Mouse (Mus musculus) hindbrain, postnatal 0 days (tissue): ENCODE measurements at regions not wholly inside any gene's neighbourhood (a gene's known extent, or its start where the extent isn't known, plus 50 kb on each side); places are given as distances from the start of the nearest gene placed in this dataset.

Experiments
- ATAC-seq: fragments of 200-750 bp; cut with Nextera tagmentation; 2 replicates; pipeline ENCODE4 v1.8.0; 2017; ENCODE audit warnings: mild to moderate bottlenecking, moderate TSS enrichment, moderate library complexity
- DNase-seq: peaks from one replicate; pipeline ENCODE4 v3.0.0-alpha.2; 2015; ENCODE audit warnings: low spot score
- H3K27ac ChIP-seq: fragments of 300-500 bp; sonication (generic); 2 replicates; pipeline ENCODE4 v1.5.1; 2014; ENCODE audit warnings: mild to moderate bottlenecking
- H3K27me3 ChIP-seq: fragments of 300-500 bp; sonication (generic); 2 replicates; pipeline ENCODE4 v1.6.1; 2014; ENCODE audit warnings: low read length, mixed read lengths; ENCODE audit not compliant: insufficient read depth
- H3K36me3 ChIP-seq: fragments of 300-500 bp; sonication (generic); 2 replicates; pipeline ENCODE4 v1.6.1; 2014; ENCODE audit warnings: low read length, mixed read lengths; ENCODE audit not compliant: insufficient read depth
- H3K4me1 ChIP-seq: fragments of 300-500 bp; sonication (generic); 2 replicates; pipeline ENCODE4 v1.6.1; 2014; ENCODE audit warnings: antibody characterized with exemption, low read length, mixed read lengths; ENCODE audit not compliant: insufficient read depth
- H3K4me2 ChIP-seq: fragments of 300-500 bp; sonication (generic); 2 replicates; pipeline ENCODE4 v1.6.1; 2014; ENCODE audit warnings: low read depth, mild to moderate bottlenecking, low read length, moderate library complexity, mixed read lengths
- H3K4me3 ChIP-seq: fragments of 300-500 bp; sonication (generic); 2 replicates; pipeline ENCODE4 v1.5.1; 2014; ENCODE audit warnings: low read length
- H3K9ac ChIP-seq: fragments of 300-500 bp; sonication (generic); replicated peaks from 2 replicates; pipeline ENCODE4 v1.6.1; 2014; ENCODE audit warnings: mild to moderate bottlenecking, low read length, moderate library complexity, mixed read lengths
- H3K9me3 ChIP-seq: fragments of 300-500 bp; sonication (generic); 2 replicates; pipeline ENCODE4 v1.6.1; 2016; ENCODE audit warnings: low read length, mixed read lengths
- CTCF ChIP-seq: IDR thresholded peaks from 2 replicates; pipeline ENCODE4 v1.5.1; 2016; ENCODE audit warnings: antibody characterized with exemption, control low read depth, low read depth
- WGBS: fragments of 180-500 bp; shearing (Covaris S2); extraction: QIAGEN DNeasy Blood & Tissue Kit; methylation state at CpG from one replicate; pipeline ENCODE4 v1.1.7; 2014; 5-methylcytosine and 5-hydroxymethylcytosine counted together

DNA sequence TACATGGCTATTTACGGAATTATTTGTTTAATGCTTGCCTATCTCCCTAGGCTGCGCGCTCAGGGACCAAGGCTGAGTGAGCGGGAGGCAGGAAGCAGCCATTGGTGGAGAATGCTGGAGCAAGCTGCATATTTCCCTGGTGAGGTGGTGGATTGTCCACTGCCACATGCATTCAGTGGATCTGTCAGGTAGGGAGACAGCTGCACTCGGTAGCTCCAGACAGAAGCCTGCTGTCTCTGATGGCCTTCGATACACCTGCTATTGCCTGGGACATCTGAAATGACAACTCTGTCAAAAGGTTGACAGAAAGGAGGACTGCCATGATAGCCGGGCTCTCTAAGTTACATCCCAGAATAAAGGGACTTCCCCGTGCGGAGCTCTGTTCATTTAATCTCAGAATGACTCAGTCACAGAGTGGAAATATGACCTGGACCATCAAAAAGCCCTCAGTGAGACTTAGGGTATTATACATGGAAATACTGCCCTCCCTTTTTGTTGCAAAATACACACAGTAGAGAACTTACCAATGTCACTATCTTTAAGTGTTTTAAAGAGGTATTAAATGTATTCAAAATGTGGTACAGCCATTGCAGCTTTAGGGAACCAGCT lies 201.5 kb downstream of the Hhipl2 start:
- H3K4me3 ChIP-seq: no peak overlapping the region
- no peak overlapping the region for H3K27ac ChIP-seq
- no peaks in the 10 kb centered on the region for H3K9me3 ChIP-seq
- no peak overlapping the region for H3K9ac ChIP-seq
- WGBS: 75% methylated on average over 9 of the region's 9 CpGs
- ATAC-seq: no peak
- TF ChIP-seq CTCF: no peak
- no peaks in the 10 kb centered on the region for H3K27me3 ChIP-seq
- no peaks in the 10 kb centered on the region for H3K36me3 ChIP-seq
- H3K4me2 ChIP-seq: no peak overlapping the region
- H3K4me1 ChIP-seq: no peaks in the 10 kb centered on the region
- DNase-seq: no peak

DNA sequence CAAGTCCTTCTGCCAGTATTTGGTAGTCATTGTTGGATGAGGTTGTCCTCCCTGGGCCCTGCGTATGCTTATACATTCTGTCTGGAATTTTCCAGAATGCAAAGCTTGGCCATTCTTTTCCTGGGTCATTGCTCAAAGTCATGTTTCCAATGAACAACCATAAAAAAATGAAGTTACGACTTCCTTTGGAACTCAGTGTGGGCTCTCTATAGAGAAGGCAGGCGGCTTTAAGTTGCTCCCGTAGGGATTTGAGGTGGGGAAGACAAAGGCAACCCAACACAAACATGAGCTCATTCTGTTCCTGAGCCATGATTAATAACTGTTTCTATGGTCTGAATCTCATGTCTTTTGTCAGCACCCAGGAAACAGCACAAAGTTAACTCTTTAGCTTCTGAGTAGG lies 204.3 kb downstream of the Hhipl2 start:
- 43% methylated on average over 4 of the region's 4 CpGs for WGBS
- Histone ChIP-seq H3K9ac (no peak overlapping the region), H3K36me3 (no peaks in the 10 kb centered on the region), H3K4me2 (no peak overlapping the region), H3K4me1 (no peaks in the 10 kb centered on the region), H3K4me3 (no peak overlapping the region), H3K9me3 (no peaks in the 10 kb centered on the region), H3K27ac (no peak overlapping the region), H3K27me3 (no peaks in the 10 kb centered on the region)
- no peak for ATAC-seq
- no peak for TF ChIP-seq CTCF
- no peak for DNase-seq

DNA sequence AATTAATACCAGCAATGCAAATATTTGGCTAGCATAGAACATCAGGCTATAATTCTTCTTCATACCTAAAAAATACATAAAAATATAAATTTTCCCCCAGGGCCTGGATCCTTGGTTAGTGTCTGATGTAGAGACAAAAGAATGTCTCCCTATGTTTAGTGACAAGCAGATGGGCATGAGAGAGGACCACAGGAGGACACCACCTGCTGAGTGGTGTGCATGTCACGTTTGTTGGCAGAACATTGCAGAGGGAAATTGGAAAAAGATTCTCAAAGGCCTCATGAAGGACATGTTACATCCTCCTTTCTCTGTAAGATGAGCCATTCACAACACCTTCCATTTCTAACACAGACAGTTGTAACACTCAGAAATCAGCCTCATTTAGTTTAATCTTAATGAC lies 206.3 kb downstream of the Hhipl2 start:
- Histone ChIP-seq H3K27ac (no peak overlapping the region), H3K27me3 (no peaks in the 10 kb centered on the region), H3K36me3 (no peaks in the 10 kb centered on the region), H3K4me2 (no peak overlapping the region), H3K9ac (no peak overlapping the region), H3K4me3 (no peak overlapping the region), H3K9me3 (no peaks in the 10 kb centered on the region), H3K4me1 (no peaks in the 10 kb centered on the region)
- ATAC-seq (no peak), DNase-seq (no peak)
- TF ChIP-seq CTCF: no peak
- 37% methylated on average over 1 of the region's 1 CpGs for WGBS

DNA sequence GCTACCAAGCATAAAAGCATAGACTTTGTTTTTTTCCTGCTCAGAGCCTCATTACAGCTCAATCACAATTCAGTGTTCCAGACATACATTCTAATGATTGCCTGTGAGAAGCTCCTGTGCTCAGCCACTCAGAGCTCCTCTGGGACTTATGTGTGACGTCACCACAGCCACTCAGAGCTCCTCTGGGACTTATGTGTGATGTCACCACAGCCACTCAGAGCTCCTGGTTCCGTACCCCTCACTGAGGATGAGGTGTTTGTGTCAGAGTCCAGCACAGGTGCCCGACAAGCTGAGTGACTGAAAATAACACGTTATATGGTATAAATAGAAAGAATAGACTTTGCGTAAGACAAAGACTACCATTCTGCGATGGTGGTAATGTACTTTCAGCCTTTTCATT lies 215.8 kb downstream of the Hhipl2 start:
- H3K4me2 ChIP-seq: no peak overlapping the region
- H3K27me3 ChIP-seq: no peaks in the 10 kb centered on the region
- WGBS: 81% methylated on average over 6 of the region's 6 CpGs
- H3K36me3 ChIP-seq: no peaks in the 10 kb centered on the region
- TF ChIP-seq CTCF: no peak
- H3K9me3 ChIP-seq: no peaks in the 10 kb centered on the region
- ATAC-seq (no peak), DNase-seq (no peak)
- no peaks in the 10 kb centered on the region for H3K4me1 ChIP-seq
- no peak overlapping the region for H3K4me3 ChIP-seq
- no peak overlapping the region for H3K9ac ChIP-seq
- H3K27ac ChIP-seq: no peak overlapping the region

DNA sequence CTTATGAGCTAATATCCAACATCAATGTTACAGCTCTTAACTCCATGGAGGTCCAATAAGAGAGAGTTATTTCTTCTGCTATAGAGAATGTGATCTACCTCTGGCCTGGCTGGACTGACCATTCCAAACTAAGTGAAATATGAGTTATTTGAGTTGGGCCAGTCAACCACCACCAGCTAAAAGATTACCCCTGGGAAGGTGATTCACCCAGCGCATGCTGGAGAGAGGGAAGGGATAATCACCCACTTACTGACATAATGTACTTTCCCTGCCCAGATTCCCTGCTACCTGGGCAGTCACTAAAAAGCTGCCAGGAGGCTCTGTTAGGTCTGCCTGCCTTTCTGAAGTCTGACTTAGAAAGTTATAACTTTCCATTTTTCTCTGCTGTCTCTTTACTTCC lies 216.8 kb downstream of the Hhipl2 start:
- ATAC-seq (no peak), DNase-seq (no peak)
- no peak overlapping the region for H3K4me3 ChIP-seq
- no peaks in the 10 kb centered on the region for H3K27me3 ChIP-seq
- H3K4me2 ChIP-seq: no peak overlapping the region
- WGBS: 93% methylated on average over 1 of the region's 1 CpGs
- TF ChIP-seq CTCF: no peak
- no peak overlapping the region for H3K27ac ChIP-seq
- H3K9ac ChIP-seq: no peak overlapping the region
- H3K9me3 ChIP-seq: no peaks in the 10 kb centered on the region
- no peaks in the 10 kb centered on the region for H3K36me3 ChIP-seq
- no peaks in the 10 kb centered on the region for H3K4me1 ChIP-seq

DNA sequence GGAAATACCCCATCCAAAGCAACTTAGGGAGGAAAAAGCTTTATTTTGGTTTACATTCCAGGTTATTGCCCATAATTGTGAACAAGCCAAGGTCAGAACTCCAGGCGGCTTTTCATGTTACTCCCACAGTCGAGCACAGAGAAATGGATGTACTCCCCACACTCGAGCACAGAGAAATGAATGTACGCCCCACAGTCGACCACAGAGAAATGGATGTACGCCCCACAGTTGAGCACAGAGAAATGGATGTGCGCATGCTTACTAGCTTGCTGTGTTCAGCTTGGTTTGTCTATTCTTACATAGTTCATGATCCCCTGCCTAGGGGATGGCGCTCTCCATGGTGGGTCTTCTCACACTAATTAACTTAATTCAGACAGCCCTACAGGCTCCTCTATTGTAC lies 219.2 kb downstream of the Hhipl2 start:
- peak overlapping the region; percentile 16; the same call in 1 of the 2 replicates for H3K4me2 ChIP-seq
- no peaks in the 10 kb centered on the region for H3K27me3 ChIP-seq
- TF ChIP-seq CTCF: no peak
- no peaks in the 10 kb centered on the region for H3K4me1 ChIP-seq
- peak; percentile 38; the same call in 1 of the 2 replicates for ATAC-seq
- H3K9me3 ChIP-seq: no peaks in the 10 kb centered on the region
- 56% methylated on average over 8 of the region's 8 CpGs for WGBS
- no peak overlapping the region for H3K9ac ChIP-seq
- no peak overlapping the region for H3K4me3 ChIP-seq
- peak; percentile 55 for DNase-seq
- H3K27ac ChIP-seq: no peak overlapping the region
- no peaks in the 10 kb centered on the region for H3K36me3 ChIP-seq

DNA sequence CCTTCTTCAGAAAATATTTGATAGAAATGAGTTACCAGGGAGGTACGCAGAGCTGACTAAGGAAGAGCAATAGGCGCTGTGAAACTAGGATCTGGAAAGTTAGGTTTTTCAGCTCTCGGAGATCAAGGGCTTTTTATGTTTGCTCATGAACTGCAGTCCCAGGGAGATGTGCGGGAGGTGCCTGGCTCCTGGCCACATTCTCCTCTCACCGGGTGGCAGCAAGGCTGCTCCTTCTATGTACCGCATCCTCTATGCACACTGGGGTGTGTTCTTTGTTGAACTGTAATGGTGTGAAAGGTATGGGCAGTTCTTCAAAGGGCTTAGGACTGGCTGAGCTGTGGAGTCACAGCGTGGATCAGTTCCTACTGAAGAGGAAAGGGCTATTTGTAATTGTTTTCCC lies 221.3 kb downstream of the Hhipl2 start:
- TF ChIP-seq CTCF: no peak
- H3K4me1 ChIP-seq: no peaks in the 10 kb centered on the region
- 30% methylated on average over 7 of the region's 7 CpGs for WGBS
- ATAC-seq (no peak), DNase-seq (no peak)
- H3K9me3 ChIP-seq: no peaks in the 10 kb centered on the region
- H3K27me3 ChIP-seq: no peaks in the 10 kb centered on the region
- no peak overlapping the region for H3K9ac ChIP-seq
- no peak overlapping the region for H3K27ac ChIP-seq
- H3K36me3 ChIP-seq: no peaks in the 10 kb centered on the region
- H3K4me3 ChIP-seq: no peak overlapping the region
- no peak overlapping the region for H3K4me2 ChIP-seq
